Mouse (Mus musculus) CH12.LX (cell line): ENCODE data around the gene Ufl1. TPM values are rescaled to one million over a fixed set of nuclear protein-coding genes. Genes with fewer than 3 reads are reported as not detected.

ENCODE experiments used
- DNase-seq: peaks from one replicate; pipeline ENCODE4 v3.0.0-alpha.2; 2013; ENCODE audit errors: extremely low read depth
- H3K27ac ChIP-seq: 2 replicates; pipeline ENCODE4 v1.5.1; 2012; ENCODE audit warnings: low read depth, mild to moderate bottlenecking, control low read depth, moderate library complexity; ENCODE audit not compliant: insufficient read depth
- H3K27me3 ChIP-seq: replicated peaks from 2 replicates; pipeline ENCODE3; 2012; ENCODE audit warnings: inconsistent platforms
- H3K36me3 ChIP-seq, 2 experiments: replicated peaks in 1 of 2; 2 replicates each; pipeline versions ENCODE3 to v1.6.1; 2012; ENCODE audit warnings: inconsistent platforms in 1 of 2, low read length in 1 of 2, mild to moderate bottlenecking in 1 of 2, mixed read lengths in 1 of 2, moderate library complexity in 1 of 2; ENCODE audit not compliant: control insufficient read depth in 1 of 2, insufficient read depth in 1 of 2
- H3K4me1 ChIP-seq, 2 experiments: 2 replicates each; pipeline ENCODE4 v1.6.1; 2012; ENCODE audit warnings: inconsistent platforms in 1 of 2, moderate library complexity in 1 of 2; ENCODE audit not compliant: insufficient read depth in 2 of 2, control insufficient read depth in 1 of 2
- H3K4me2 ChIP-seq: 2 replicates; pipeline ENCODE4 v1.6.1; 2012; ENCODE audit warnings: low read depth, mild to moderate bottlenecking, control low read depth; ENCODE audit not compliant: poor library complexity, insufficient read depth, severe bottlenecking
- H3K4me3 ChIP-seq, 3 experiments: fragments of 150-350 bp in 1 of 3; sonication (generic) in 1 of 3; replicated peaks in 1 of 3; 2 replicates each; pipeline versions ENCODE3 to v1.5.1; 2011 to 2012; ENCODE audit warnings: low read depth in 2 of 3, low read length in 2 of 3, mild to moderate bottlenecking in 2 of 3, moderate library complexity in 2 of 3, control low read depth in 1 of 3, improper control_type of control experiment in 1 of 3, inconsistent platforms in 1 of 3, mixed read lengths in 1 of 3; ENCODE audit not compliant: poor library complexity in 1 of 3
- H3K79me2 ChIP-seq: replicated peaks from 2 replicates; pipeline ENCODE4 v1.6.1; 2012; ENCODE audit warnings: mild to moderate bottlenecking, moderate library complexity; ENCODE audit not compliant: control insufficient read depth, poor library complexity, insufficient read depth, severe bottlenecking; ENCODE audit errors: extremely low read depth
- H3K9ac ChIP-seq: 2 replicates; pipeline ENCODE4 v1.6.1; 2012; ENCODE audit warnings: low read depth, mild to moderate bottlenecking, control low read depth, moderate library complexity; ENCODE audit not compliant: insufficient read depth
- H3K9me3 ChIP-seq: replicated peaks from 2 replicates; pipeline ENCODE3; 2012; ENCODE audit warnings: low read length, inconsistent platforms, mixed read lengths
- CHD1 ChIP-seq: IDR thresholded peaks from 2 replicates; pipeline ENCODE4 v1.6.1; 2012; ENCODE audit warnings: low read depth, low read length, improper control_type of control experiment, inconsistent platforms
- CHD2 ChIP-seq: IDR thresholded peaks from 2 replicates; pipeline ENCODE4 v1.6.1; 2011; ENCODE audit warnings: low read length, improper control_type of control experiment
- E2F4 ChIP-seq: IDR thresholded peaks from 2 replicates; pipeline ENCODE4 v1.6.1; 2011; ENCODE audit warnings: low read depth, low read length, improper control_type of control experiment; ENCODE audit not compliant: insufficient replicate concordance
- ELF1 ChIP-seq: IDR thresholded peaks from 2 replicates; pipeline ENCODE4 v1.6.1; 2014; ENCODE audit warnings: low read depth, mild to moderate bottlenecking, inconsistent platforms, low read length, improper control_type of control experiment
- ETS1 ChIP-seq: conservative IDR thresholded peaks from 2 replicates; pipeline ENCODE4 v1.6.1; 2012; ENCODE audit warnings: low read depth, mild to moderate bottlenecking, inconsistent platforms, low read length, improper control_type of control experiment, moderate library complexity
- GABPA ChIP-seq: IDR thresholded peaks from 2 replicates; pipeline ENCODE4 v1.6.1; 2012; ENCODE audit warnings: low read depth, low read length, improper control_type of control experiment, inconsistent platforms; ENCODE audit not compliant: insufficient replicate concordance
- IRF4 ChIP-seq: IDR thresholded peaks from 2 replicates; pipeline ENCODE4 v1.6.1; 2014; ENCODE audit warnings: low read depth, mild to moderate bottlenecking, inconsistent platforms, low read length, improper control_type of control experiment
- KAT2A ChIP-seq: IDR thresholded peaks from 2 replicates; pipeline ENCODE4 v1.6.1; 2012; ENCODE audit warnings: low read length, improper control_type of control experiment, inconsistent platforms; ENCODE audit not compliant: insufficient replicate concordance
- MAFK ChIP-seq: IDR thresholded peaks from 2 replicates; pipeline ENCODE4 v1.6.1; 2011; ENCODE audit warnings: low read length, improper control_type of control experiment; ENCODE audit not compliant: insufficient replicate concordance
- MAX ChIP-seq: IDR thresholded peaks from 2 replicates; pipeline ENCODE4 v1.6.1; 2011; ENCODE audit warnings: low read length, improper control_type of control experiment
- MAZ ChIP-seq: IDR thresholded peaks from 2 replicates; pipeline ENCODE4 v1.6.1; 2012; ENCODE audit warnings: low read depth, mild to moderate bottlenecking, inconsistent platforms, low read length, improper control_type of control experiment, moderate library complexity
- MEF2A ChIP-seq: IDR thresholded peaks from 2 replicates; pipeline ENCODE4 v1.6.1; 2014; ENCODE audit warnings: low read depth, mild to moderate bottlenecking, inconsistent platforms, low read length, improper control_type of control experiment, borderline replicate concordance
- MXI1 ChIP-seq: IDR thresholded peaks from 2 replicates; pipeline ENCODE4 v1.6.1; 2011; ENCODE audit warnings: mild to moderate bottlenecking, low read depth, low read length, improper control_type of control experiment
- MYC ChIP-seq: IDR thresholded peaks from 2 replicates; pipeline ENCODE4 v1.6.1; 2011; ENCODE audit warnings: low read depth, mild to moderate bottlenecking, improper control_type of control experiment, low read length
- PAX5 ChIP-seq: IDR thresholded peaks from 2 replicates; pipeline ENCODE4 v1.6.1; 2012; ENCODE audit warnings: low read length, inconsistent platforms, mixed read lengths
- POLR2AphosphoS2 ChIP-seq: IDR thresholded peaks from 2 replicates; pipeline ENCODE4 v1.6.1; 2011; ENCODE audit warnings: low read depth, low read length, improper control_type of control experiment
- RAD21 ChIP-seq: IDR thresholded peaks from 2 replicates; pipeline ENCODE4 v1.6.1; 2011; ENCODE audit warnings: low read depth, mild to moderate bottlenecking, low read length, improper control_type of control experiment, moderate library complexity
- RCOR1 ChIP-seq: conservative IDR thresholded peaks from 2 replicates; pipeline ENCODE4 v1.6.1; 2012; ENCODE audit warnings: low read depth, mild to moderate bottlenecking, inconsistent platforms, low read length, improper control_type of control experiment
- SMC3 ChIP-seq: IDR thresholded peaks from 2 replicates; pipeline ENCODE4 v1.6.1; 2011; ENCODE audit warnings: low read depth, low read length, improper control_type of control experiment
- TBP ChIP-seq: conservative IDR thresholded peaks from 2 replicates; pipeline ENCODE4 v1.6.1; 2011; ENCODE audit warnings: low read depth, low read length, improper control_type of control experiment
- TCF12 ChIP-seq: IDR thresholded peaks from 2 replicates; pipeline ENCODE4 v1.6.1; 2014; ENCODE audit warnings: low read depth, mild to moderate bottlenecking, inconsistent platforms, low read length, improper control_type of control experiment
- USF1 ChIP-seq: IDR thresholded peaks from 2 replicates; pipeline ENCODE4 v1.6.1; 2014; ENCODE audit warnings: low read depth, mild to moderate bottlenecking, inconsistent platforms, low read length, improper control_type of control experiment
- USF2 ChIP-seq: conservative IDR thresholded peaks from 2 replicates; pipeline ENCODE4 v1.6.1; 2011; ENCODE audit warnings: low read depth, low read length, improper control_type of control experiment
- ZKSCAN1 ChIP-seq: IDR thresholded peaks from 2 replicates; pipeline ENCODE4 v1.6.1; 2012; ENCODE audit warnings: low read depth, inconsistent platforms, low read length, improper control_type of control experiment, borderline replicate concordance
- ZMIZ1 ChIP-seq: IDR thresholded peaks from 2 replicates; pipeline ENCODE4 v1.6.1; 2012; ENCODE audit warnings: low read depth, mild to moderate bottlenecking, inconsistent platforms, low read length, improper control_type of control experiment
- ZNF384 ChIP-seq: IDR thresholded peaks from 2 replicates; pipeline ENCODE4 v1.6.1; 2012; ENCODE audit warnings: low read depth, low read length, improper control_type of control experiment, inconsistent platforms
- dilution Hi-C: fragments of 300-500 bp; cut with MboI; formaldehyde crosslinking; loops from 2 replicates; pipeline ENCODE4 v1.14.3; 2020; ENCODE audit warnings: low sequenced_read_pairs; ENCODE audit not compliant: extremely low pct_unique_long_range_greater_than_20kb, extremely low pct_ligation_motif_present
- in situ Hi-C: fragments of 300-500 bp; cut with MboI; formaldehyde crosslinking; loops from 3 replicates; pipeline ENCODE4 v1.14.3; 2019; ENCODE audit warnings: low sequenced_read_pairs, low pct_ligation_motif_present, low pct_unique_long_range_greater_than_20kb, mixed read lengths
- polyA plus RNA-seq: library from polyadenylated mRNA; unstranded; fragments of >175 nt; gene quantifications from 2 replicates; pipeline ENCODE4 v1.2.1, GENCODE M21; 2012; ENCODE audit warnings: low read depth; ENCODE audit not compliant: insufficient read length
- total RNA-seq, 2 experiments: library from RNA; depleted of rRNA; stranded (reverse); fragments of 300-350 nt in 1 of 2; fragments of >200 nt in 1 of 2; gene quantifications; 2 replicates each; pipeline ENCODE4 v1.2.3; 2012 to 2014

Ufl1 gene
- total and polyA plus RNA-seq, 3 experiments, result 18.1 to 27.9 (median 21.8) TPM

DNA sequence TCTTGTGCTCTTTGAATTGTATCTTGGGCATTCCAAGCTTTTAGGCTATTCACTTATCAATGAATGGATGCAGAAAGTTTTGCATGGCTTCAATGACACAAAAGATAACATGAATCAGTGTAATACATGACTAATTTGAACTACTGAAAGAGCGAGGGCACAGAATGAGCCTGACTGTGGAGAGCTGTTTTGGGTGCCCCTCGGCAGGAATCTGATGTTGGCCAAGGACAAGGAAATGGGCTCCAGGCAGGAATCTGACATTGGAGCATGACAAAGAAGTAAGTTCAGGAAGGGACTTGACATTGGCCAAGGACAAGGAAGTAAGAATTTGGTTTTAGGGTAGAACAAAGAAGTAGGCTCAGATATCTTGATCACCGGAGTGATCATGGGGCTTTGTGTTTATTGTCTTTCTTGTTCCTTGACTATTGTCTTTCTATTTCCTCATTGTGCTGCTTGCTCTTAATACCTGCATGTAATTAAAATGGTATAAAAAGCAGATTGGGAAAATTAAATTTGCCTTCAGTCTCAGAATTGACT is 44.1 kb upstream of the Ufl1 start:
- H3K79me2 ChIP-seq, result no peaks in the 10 kb centered on the region
- no peaks in the 10 kb centered on the region for H3K36me3 ChIP-seq
- H3K27me3 ChIP-seq, result no peaks in the 10 kb centered on the region
- H3K27ac ChIP-seq, result no peak overlapping the region
- no peak for DNase-seq
- H3K4me2 ChIP-seq, result no peak overlapping the region
- dilution Hi-C loops (no loop called here), in situ Hi-C loops (no loop called here)
- H3K9me3 ChIP-seq, result no peaks in the 10 kb centered on the region
- H3K9ac ChIP-seq, result no peak overlapping the region
- no peaks in the 10 kb centered on the region for H3K4me1 ChIP-seq
- TF ChIP-seq ZKSCAN1, result no peak
- TF ChIP-seq ZNF384, result no peak
- no peak for TF ChIP-seq CHD2
- no peak for TF ChIP-seq PAX5
- no peak for TF ChIP-seq ETS1
- TF ChIP-seq POLR2AphosphoS2, result no peak
- TF ChIP-seq RCOR1, result no peak
- no peak for TF ChIP-seq USF2
- no peak for TF ChIP-seq IRF4
- no peak overlapping the region for H3K4me3 ChIP-seq

DNA sequence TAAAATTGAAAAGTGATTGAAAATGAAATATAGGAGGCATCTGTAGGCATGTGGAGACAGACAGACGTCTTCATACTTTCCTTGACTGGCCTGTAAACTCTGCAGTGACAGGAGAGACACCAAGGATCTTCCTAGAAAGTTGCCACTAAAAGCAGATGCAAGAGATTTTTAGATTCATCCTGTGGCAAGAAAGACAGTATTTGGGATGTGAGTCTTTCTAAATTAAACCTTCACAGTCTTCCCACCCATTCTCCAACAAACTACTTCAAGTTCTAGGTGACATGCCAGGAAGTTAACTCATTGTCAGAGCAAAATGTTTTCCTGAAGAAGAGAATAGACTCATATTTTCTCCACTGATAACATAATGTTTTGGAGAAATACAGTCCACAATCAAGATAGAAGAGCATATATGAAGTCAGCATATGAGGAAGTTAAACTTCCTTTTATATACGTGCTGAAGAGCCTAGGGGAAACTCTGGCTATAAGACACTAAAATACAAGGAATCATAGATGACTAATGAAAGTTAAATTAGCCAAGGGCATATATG is 41.1 kb upstream of the Ufl1 start:
- no peak overlapping the region for H3K27ac ChIP-seq
- H3K36me3 ChIP-seq, result no peaks in the 10 kb centered on the region
- no peaks in the 10 kb centered on the region for H3K9me3 ChIP-seq
- no peak for DNase-seq
- no peak overlapping the region for H3K4me3 ChIP-seq
- H3K4me1 ChIP-seq, result no peaks in the 10 kb centered on the region
- H3K27me3 ChIP-seq, result no peaks in the 10 kb centered on the region
- H3K9ac ChIP-seq, result no peak overlapping the region
- dilution Hi-C loops, result no loop called here
- no peaks in the 10 kb centered on the region for H3K79me2 ChIP-seq
- no peak for TF ChIP-seq MXI1
- no peak for TF ChIP-seq RAD21
- TF ChIP-seq MEF2A, result no peak
- TF ChIP-seq MAZ, result no peak
- no peak for TF ChIP-seq ETS1
- TF ChIP-seq SMC3, result no peak
- no peak for TF ChIP-seq PAX5
- TF ChIP-seq POLR2AphosphoS2, result no peak
- no peak for TF ChIP-seq GABPA
- TF ChIP-seq USF1, result no peak
- TF ChIP-seq ZMIZ1, result no peak
- no peak for TF ChIP-seq MAX
- TF ChIP-seq TCF12, result no peak
- TF ChIP-seq MAFK, result no peak
- TF ChIP-seq E2F4, result no peak
- TF ChIP-seq ELF1, result no peak
- TF ChIP-seq CHD1, result no peak
- TF ChIP-seq MYC, result no peak
- no peak for TF ChIP-seq TBP
- TF ChIP-seq KAT2A, result no peak
- H3K4me2 ChIP-seq, result no peak overlapping the region
- in situ Hi-C loops, result no loop called here
